Mouse (Mus musculus) lung, adult 2 months (tissue): ENCODE results near the gene Wars2. TPM values are rescaled to one million over a fixed set of nuclear protein-coding genes. Genes with fewer than 3 reads are reported as not detected.
A peak's percentile ranks its signal among the peaks of the same experiment; 100 is the strongest.

Source experiments
- DNase-seq: peaks from one replicate; pipeline ENCODE4 v3.0.0; 2022
- H3K4me1 ChIP-seq: fragments of 200-500 bp; 2 replicates; pipeline ENCODE4 v1.6.1; 2011; ENCODE audit warnings: low read length; ENCODE audit not compliant: control insufficient read depth, insufficient read depth
- H3K4me3 ChIP-seq: fragments of 200-500 bp; replicated peaks from 2 replicates; pipeline ENCODE3; 2011; ENCODE audit warnings: low read depth, mild to moderate bottlenecking, control low read depth, low read length; ENCODE audit errors: extremely low read depth
- CTCF ChIP-seq: fragments of 200-500 bp; IDR thresholded peaks from 2 replicates; pipeline ENCODE4 v1.5.1; 2011; ENCODE audit warnings: mild to moderate bottlenecking, low read length, control low read depth; ENCODE audit not compliant: insufficient read depth
- POLR2A ChIP-seq: fragments of 200-500 bp; IDR thresholded peaks from 2 replicates; pipeline ENCODE4 v1.6.1; 2011; ENCODE audit warnings: low read depth, mild to moderate bottlenecking, control low read depth, low read length, borderline replicate concordance; ENCODE audit errors: extremely low read depth
- WGBS: fragments of 180-500 bp; shearing (Covaris S2); methylation state at CpG from one replicate; pipeline ENCODE4 v1.1.7; 2018; 5-methylcytosine and 5-hydroxymethylcytosine counted together
- polyA plus RNA-seq: library from polyadenylated mRNA; depleted of rRNA; stranded (reverse); fragments of >200 nt; gene quantifications from 2 replicates; pipeline ENCODE4 v1.2.3, GENCODE M21; 2012; rRNA removed

Wars2 gene
- 3.7 and 4.1 TPM in 2 replicates for polyA plus RNA-seq

DNA sequence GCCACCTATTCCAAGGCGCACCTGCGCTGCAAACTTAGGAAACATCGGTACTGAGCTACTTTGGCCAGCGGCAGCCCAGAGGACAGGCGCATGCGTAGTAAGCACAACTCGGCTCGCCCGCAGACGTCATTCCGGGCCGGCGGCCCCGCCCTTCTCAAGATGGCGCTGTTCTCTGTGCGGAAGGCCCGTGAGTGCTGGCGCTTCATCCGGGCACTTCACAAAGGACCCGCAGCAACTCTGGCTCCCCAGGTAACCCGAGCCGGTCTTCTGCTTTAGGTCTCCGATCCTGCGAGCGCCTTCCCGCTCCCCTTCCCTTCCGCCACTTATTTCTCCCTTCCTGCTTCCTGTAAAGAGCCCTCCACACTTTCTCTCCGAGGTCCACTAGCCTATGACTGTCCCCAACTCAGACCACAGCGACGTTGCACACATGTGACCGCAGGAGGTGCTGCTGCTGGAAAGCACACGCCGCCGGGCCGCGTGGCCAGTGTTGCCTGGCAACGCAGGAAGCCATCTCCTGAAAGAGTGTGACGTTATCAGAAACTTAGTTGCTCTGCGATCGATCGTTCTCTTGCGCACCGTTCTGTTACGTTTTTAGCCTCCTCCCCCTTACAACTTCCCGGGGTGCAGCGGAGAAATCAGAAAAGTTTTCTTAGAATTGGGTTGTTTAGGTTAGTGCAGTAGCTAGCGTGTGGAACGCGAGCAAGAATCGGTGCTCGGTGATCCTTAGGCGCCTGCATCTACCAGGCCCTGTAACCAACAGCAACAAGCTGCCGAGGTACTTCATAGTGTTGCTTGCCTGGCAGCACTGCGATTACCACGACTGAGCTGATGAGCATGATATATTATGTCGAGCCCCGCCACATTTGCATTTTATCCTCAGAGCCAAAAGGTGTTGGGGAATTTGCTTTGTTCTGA lies at the start of gene Wars2:
Gene Wars2, plus strand, starts transcription at position 129 of the 915 bp plus-strand sequence.
- Histone ChIP-seq H3K4me1 (no peaks in the 10 kb centered on the region), H3K4me3 (peak within 1 kb of the TSS; percentile 82)
- TF ChIP-seq CTCF (no peak), POLR2A (peak; percentile 68; the same call in 1 of the 2 replicates)
- DNase-seq: peak; percentile 92
- WGBS: 1% methylated on average over 57 of the region's 57 CpGs

- WGBS: 59% methylated on average over 3 of the region's 3 CpGs
- TF ChIP-seq CTCF (no peak), POLR2A (no peak)
- Histone ChIP-seq H3K4me3 (no peak overlapping the region), H3K4me1 (no peaks in the 10 kb centered on the region)
- no peak for DNase-seq
Observed at GRCm38 (mm10) chr3:99096816-99097215, 44.1 kb upstream of the Wars2 start.

GRCm38 (mm10) chr3:99110353-99111213 lies 30.3 kb upstream of the Wars2 start:
- Histone ChIP-seq H3K4me1 (no peaks in the 10 kb centered on the region), H3K4me3 (no peak overlapping the region)
- 49% methylated on average over 9 of the region's 9 CpGs for WGBS
- TF ChIP-seq POLR2A: no peak
- no peak for TF ChIP-seq CTCF
- DNase-seq: no peak

DNA sequence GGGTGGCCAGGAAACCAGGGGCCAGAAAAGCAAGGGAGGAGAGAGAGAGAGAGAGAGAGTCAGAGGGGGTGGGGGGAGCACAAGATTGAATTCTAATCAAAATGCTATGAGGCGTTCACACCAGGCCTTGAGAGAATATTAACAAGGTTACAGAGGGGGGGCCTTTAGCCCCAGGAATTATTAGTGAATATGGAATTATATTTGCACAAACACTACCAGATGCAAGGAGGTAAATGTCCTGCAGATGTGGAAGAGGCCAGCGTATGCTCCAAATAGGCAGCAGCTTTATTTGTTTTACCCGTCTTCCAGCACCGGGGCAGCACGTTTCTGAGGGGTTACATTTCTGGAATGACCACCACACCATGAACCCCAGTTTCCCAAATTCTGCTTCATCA lies 29.7 kb upstream of the Wars2 start:
- H3K4me1 ChIP-seq: no peaks in the 10 kb centered on the region
- 71% methylated on average over 5 of the region's 5 CpGs for WGBS
- no peak for TF ChIP-seq POLR2A
- TF ChIP-seq CTCF: no peak
- no peak overlapping the region for H3K4me3 ChIP-seq
- no peak for DNase-seq

DNA sequence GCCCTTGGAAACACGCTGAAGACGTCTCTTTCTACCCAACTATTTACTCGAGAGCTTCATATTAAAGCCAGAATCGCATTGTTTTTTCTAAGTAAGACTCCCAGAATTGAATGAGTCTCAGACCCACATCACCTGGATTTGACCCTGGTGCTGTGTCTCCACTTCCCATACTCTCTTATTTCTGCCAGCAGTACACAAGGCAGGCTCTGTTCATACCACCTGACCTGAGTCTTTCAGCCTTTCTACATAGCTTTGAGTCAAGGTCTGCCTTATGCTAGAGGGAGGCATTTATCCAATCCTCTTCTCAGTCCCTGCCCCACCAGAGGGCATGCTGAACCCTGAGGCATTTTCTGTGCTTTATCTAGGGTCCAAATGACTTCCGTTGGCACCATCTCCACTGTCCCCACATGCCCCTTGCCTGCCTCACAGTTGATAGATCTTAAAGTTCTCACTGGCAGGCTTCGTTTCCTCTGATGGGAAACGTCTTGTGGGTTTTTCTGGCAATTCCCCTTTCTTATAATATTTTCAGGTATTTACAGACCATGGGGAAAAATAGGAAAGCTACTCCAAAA lies 27.5 kb upstream of the Wars2 start:
- no peak for DNase-seq
- TF ChIP-seq POLR2A (no peak), CTCF (no peak)
- WGBS: 69% methylated on average over 7 of the region's 7 CpGs
- no peak overlapping the region for H3K4me3 ChIP-seq
- no peaks in the 10 kb centered on the region for H3K4me1 ChIP-seq

DNA sequence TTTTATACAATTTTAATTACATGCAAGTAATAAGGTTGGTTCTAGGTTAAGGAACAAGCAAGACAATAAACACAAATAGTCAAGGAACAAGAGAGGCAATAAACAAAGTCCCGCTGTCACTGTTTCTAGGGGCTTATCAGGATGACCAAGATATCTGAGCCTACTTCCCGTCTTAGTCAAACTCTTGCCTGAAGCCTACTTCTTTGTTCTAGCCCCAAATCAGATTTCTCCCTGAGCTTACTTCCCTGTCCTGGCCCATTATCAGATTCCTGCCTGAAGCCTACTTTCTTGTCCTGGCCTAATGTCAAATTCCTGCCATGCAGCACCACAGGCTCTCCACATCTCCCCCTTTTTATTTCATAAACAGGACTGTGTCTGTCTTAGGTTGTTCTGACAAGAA lies 19.9 kb upstream of the Wars2 start:
- H3K4me3 ChIP-seq: no peak overlapping the region
- WGBS: 40% methylated on average over 2 of the region's 2 CpGs
- TF ChIP-seq CTCF (no peak), POLR2A (no peak)
- DNase-seq: no peak
- H3K4me1 ChIP-seq: no peaks in the 10 kb centered on the region

- DNase-seq: no peak
- WGBS: 74% methylated on average over 1 of the region's 1 CpGs
- Histone ChIP-seq H3K4me1 (no peaks in the 10 kb centered on the region), H3K4me3 (no peak overlapping the region)
- TF ChIP-seq POLR2A: no peak
- no peak for TF ChIP-seq CTCF
Observed at GRCm38 (mm10) chr3:99130521-99130920, 10.3 kb upstream of the Wars2 start.

- WGBS: 76% methylated on average over 4 of the region's 4 CpGs
- no peaks in the 10 kb centered on the region for H3K4me1 ChIP-seq
- H3K4me3 ChIP-seq: no peak overlapping the region
- no peak for DNase-seq
- TF ChIP-seq CTCF (no peak), POLR2A (no peak)
Observed at GRCm38 (mm10) chr3:99131973-99132372, 8.9 kb upstream of the Wars2 start.

GRCm38 (mm10) chr3:99133913-99134312 lies 7.0 kb upstream of the Wars2 start:
- TF ChIP-seq POLR2A (no peak), CTCF (no peak)
- Histone ChIP-seq H3K4me3 (no peak overlapping the region), H3K4me1 (no peaks in the 10 kb centered on the region)
- WGBS: 87% methylated on average over 4 of the region's 4 CpGs
- no peak for DNase-seq
